Mouse (Mus musculus) layer of hippocampus, adult 9-10 months (tissue): ENCODE measurements around the gene Sik2.

Experiments used
- DNase-seq: peaks from one replicate; pipeline ENCODE4 v3.0.0; 2022; ENCODE audit warnings: low spot score

Sik2 gene

GRCm38 (mm10) chr9:50918131-50918530, 90.7 kb downstream of the Sik2 start:
- no peak for DNase-seq

GRCm38 (mm10) chr9:50911861-50912515, 96.9 kb downstream of the Sik2 start:
- DNase-seq: no peak

GRCm38 (mm10) chr9:50905321-50905720, 103.6 kb downstream of the Sik2 start:
- DNase-seq: no peak

DNA sequence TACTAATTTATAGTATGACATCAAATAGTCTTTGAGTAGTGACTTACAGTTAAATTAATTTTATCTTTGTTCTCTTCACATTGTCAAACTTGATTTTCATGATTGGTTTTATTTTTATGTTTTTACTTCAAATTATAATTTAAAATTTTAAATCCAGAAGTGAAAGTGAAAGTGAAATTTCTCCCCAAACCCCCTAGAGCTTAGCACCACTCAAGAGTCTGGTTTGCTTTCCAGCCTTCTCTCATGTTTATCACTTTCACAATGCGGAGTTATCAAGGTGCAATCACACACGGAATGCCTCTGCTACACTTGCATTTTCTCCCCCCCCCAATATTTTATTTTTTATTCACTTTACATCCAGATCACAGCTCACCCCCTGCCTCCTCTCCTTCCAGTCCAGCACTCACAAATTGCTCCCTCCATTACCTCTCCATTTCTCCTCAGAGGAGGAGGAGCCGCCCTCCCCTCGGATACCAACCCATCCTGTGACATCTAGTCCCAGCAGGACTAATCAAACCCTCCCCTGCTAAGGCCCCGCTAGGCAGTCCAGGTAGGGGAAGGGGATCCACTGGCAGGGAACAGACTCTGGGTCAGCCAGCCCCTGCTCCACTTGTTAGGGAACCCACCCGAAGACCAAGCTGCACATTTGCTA, 104.6 kb downstream of the Sik2 start:
- no peak for DNase-seq

GRCm38 (mm10) chr9:50900026-50900920, 108.6 kb downstream of the Sik2 start:
- no peak for DNase-seq

- DNase-seq: no peak
Measured at GRCm38 (mm10) chr9:50893665-50894064, 115.2 kb downstream of the Sik2 start.

GRCm38 (mm10) chr9:50890494-50891090, 118.3 kb downstream of the Sik2 start:
- no peak for DNase-seq

DNA sequence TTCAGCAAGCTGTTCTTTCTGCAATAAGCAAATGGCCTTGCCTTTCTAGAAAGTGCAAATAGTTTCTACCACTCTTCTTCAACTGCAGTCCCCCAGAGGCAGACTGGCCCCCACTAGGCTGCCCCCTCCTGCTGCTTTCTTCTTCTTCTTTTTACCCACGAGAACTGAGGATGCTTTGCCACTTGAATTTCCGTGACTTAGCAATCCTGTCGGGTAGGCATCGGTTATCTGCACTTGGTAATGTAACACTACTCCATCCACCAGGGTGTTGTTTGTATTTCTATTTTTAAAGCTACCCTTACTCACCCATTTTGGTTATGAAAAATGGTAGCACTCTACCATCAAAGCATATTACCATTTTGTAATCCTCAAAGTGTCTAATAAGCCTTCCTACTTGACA, 118.9 kb downstream of the Sik2 start:
- no peak for DNase-seq

DNA sequence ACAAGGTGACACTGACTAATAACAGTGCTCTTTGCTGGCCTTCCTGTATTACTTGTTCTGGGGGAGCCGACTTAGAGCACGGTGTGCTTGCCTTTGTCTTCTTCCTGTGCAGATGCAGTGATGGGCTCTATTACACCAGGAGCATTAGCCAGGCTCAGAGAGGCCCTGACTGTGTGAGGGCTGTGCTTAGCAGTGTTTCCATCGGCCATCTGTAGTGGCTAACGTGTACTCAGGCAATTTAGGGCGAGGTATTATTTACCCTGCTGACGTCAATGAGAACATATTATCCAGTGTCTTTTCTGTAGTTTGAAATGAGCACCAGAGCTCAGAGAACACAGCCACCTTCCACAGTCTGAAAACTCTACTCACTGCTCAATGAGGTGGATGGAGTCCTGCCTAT, 119.7 kb downstream of the Sik2 start:
- no peak for DNase-seq

- no peak for DNase-seq
Measured at GRCm38 (mm10) chr9:50887351-50887750, 121.5 kb downstream of the Sik2 start.

DNA sequence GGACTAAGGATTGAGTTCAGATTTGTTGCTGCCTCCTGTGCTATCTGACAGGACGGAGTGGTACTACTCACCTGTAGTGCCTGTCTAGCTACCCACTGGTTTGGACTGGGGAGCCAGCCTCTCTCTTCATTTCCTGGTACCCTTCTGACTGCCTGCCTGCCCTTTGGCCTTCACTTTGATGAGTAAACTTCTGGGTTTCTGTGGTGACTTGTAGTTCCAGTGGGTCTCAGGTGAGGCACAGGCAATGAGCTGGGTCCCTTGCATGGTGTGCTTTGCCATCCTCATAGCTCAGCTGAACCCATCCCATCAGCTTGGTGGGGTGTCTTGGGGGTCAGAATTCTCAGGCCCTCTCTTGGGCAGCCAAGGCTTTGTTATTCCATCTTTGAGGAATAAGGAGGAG, 122.0 kb downstream of the Sik2 start:
- DNase-seq: no peak

DNA sequence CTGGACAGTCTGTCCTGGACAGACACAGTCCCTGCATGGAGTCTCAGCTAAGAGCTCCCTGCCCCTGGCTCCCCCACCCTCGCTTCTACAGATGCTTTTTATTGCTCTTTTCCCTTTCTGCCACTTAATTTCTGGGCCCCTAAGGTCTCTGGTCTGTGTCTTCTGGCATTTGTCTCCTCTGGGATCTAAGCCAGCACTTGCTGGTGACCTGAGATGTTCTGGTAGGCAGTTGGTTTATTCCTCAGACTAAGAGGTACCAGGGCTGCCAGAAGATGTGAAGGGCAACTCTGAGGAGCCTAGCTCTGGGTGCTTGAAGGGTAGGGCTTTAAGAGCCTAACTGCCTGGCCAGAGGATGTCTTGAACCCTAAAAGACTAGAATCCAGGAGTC, 123.3 kb downstream of the Sik2 start:
- DNase-seq: no peak

GRCm38 (mm10) chr9:50884741-50885599, 123.9 kb downstream of the Sik2 start:
- peak; percentile 50 for DNase-seq

DNA sequence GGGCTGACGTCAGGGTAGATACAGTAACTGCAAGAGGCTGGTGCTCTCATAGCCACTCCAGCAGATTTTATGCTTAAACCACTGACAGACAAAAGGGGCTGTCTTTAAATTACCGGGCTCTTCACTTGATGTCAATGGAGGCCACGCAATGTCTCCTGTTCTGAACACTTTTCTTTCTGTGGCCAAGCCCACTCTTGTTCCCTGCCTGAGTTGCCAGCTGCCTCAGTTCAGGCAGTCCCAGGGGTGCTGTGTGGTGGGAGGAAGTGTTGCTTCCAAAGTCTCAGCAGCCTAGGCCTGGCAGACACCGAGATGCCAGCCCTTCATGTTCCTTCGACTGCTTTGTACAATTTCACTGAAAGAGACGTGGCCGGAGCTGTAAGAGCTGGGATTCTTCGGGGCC, 124.8 kb downstream of the Sik2 start:
- DNase-seq: no peak

DNA sequence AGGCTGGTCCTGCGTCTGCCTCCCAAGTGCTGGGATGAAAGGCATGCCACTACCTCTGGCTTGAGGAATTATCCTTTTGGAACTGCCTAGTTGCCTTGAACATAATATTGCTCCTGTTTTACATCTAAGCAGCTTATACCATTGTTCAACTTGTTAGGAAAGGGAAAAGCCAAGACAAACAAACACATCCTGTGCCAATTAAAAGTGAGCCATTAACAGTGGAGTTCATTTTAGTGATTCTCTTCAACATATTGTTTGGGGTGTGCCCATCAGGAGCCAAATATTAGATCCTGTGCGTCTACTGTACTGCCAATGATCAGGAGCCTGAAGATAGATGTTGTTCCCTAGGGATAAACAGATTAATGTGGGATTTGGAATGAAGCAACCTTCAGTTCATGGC, 126.7 kb downstream of the Sik2 start:
- DNase-seq: no peak

DNA sequence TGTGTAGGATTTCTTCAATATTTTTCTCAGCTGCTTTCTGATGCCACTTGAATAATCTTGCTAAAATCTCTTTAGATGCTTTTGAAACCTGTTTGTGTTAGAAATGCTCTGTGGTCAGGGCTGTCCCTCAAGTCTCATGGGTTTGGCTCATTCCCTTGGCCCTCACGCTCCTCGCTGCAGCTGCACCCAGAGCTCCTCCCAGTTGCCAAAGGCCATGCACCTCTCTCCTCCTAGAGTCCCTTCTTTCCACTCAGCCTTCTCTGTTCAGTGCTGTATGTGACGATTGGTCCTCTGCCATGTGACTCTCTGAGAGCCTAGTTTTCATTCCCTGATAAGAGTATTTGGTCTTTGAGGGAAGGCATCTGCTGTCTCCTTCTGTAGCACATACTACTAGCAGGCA, 131.4 kb downstream of the Sik2 start:
- DNase-seq: no peak

- no peak for DNase-seq
Measured at GRCm38 (mm10) chr9:50876287-50876686, 132.6 kb downstream of the Sik2 start.

GRCm38 (mm10) chr9:50875470-50875869, 133.4 kb downstream of the Sik2 start:
- DNase-seq: no peak

- no peak for DNase-seq
Measured at GRCm38 (mm10) chr9:50874031-50874430, 134.8 kb downstream of the Sik2 start.

- DNase-seq: no peak
Measured at GRCm38 (mm10) chr9:50873210-50873609, 135.7 kb downstream of the Sik2 start.

DNA sequence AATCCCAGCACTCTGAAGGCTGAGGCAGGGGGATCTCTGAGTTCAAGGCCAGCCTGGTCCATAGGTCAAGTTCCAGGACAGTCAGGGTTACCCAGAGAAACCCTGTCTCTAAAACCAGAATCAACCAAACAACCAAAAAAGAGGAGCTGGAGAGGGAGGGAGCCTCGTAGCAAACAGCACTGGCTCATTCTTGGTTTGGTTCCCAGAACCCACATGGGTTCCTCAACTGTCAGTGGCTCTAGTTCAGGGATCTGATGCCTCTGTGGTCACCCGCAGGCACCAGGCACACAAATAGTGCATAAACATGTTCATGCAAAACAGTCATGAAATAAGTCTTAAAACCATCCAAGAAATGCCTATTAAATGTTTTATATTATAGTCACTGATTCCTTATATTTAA, 140.7 kb downstream of the Sik2 start:
- DNase-seq: no peak

- no peak for DNase-seq
Measured at GRCm38 (mm10) chr9:50867015-50867414, 141.9 kb downstream of the Sik2 start.
